Comparison of ENCODE assay signal across 13 mouse cellular contexts in genomic region chr6:121075763-121076162, GRCm38 (mm10).
"Had no signal": no experiment of that assay in that cellular context is flagged by ENCODE, and none has a peak within 500 bp of the region (broad histone marks: within the 10 kb centered on the region; RNA-seq: fewer than 3 reads in every experiment).

No protein-coding gene starts in this region.

- H3K27ac ChIP-seq: layer of hippocampus, adult 2 months; limb, embryonic 12.5 days; liver, embryonic 15.5 days; midbrain, embryonic 12.5 days; stomach, embryonic 15.5 days had no signal

- DNase-seq: kidney, adult 8-10 months; kidney, postnatal 36 days; liver; lung, adult 2 months; lung, postnatal 36 days; right cerebral cortex, postnatal 14 days; thymus, postnatal 36 days had no signal

- H3K9me3 ChIP-seq: limb, embryonic 12.5 days; liver, embryonic 15.5 days; midbrain, embryonic 12.5 days; stomach, embryonic 15.5 days had no signal

- H3K9ac ChIP-seq: limb, embryonic 12.5 days; liver, embryonic 15.5 days; midbrain, embryonic 12.5 days; stomach, embryonic 15.5 days had no signal

- H3K27me3 ChIP-seq: limb, embryonic 12.5 days; liver, embryonic 15.5 days; midbrain, embryonic 12.5 days; stomach, embryonic 15.5 days had no signal

- H3K4me2 ChIP-seq: limb, embryonic 12.5 days; liver, embryonic 15.5 days; midbrain, embryonic 12.5 days; stomach, embryonic 15.5 days had no signal

- H3K4me1 ChIP-seq: midbrain, embryonic 12.5 days; stomach, embryonic 15.5 days had no signal

- ATAC-seq: lung, postnatal 0 days had no signal

- H3K4me3 ChIP-seq: layer of hippocampus, adult 2 months; limb, embryonic 12.5 days; liver, embryonic 15.5 days; midbrain, embryonic 12.5 days; stomach, embryonic 15.5 days had no signal

- H3K36me3 ChIP-seq: limb, embryonic 12.5 days; liver, embryonic 15.5 days; midbrain, embryonic 12.5 days; stomach, embryonic 15.5 days had no signal
